Mouse (Mus musculus) ZHBTc4 (cell line): Measurements from ENCODE around the gene Phactr2.

Source experiments
- DNase-seq: peaks from one replicate; pipeline ENCODE4 v3.0.0-alpha.2; 2011; ENCODE audit warnings: low read depth, low spot score

Gene Phactr2

GRCm38 (mm10) chr10:13448283-13449045 is 25.7 kb downstream of the Phactr2 start:
- DNase-seq: no peak

GRCm38 (mm10) chr10:13446791-13447249 is 27.4 kb downstream of the Phactr2 start:
- DNase-seq: no peak

- DNase-seq: no peak
Observed at GRCm38 (mm10) chr10:13444257-13444656, 30.0 kb downstream of the Phactr2 start.

- no peak for DNase-seq
Observed at GRCm38 (mm10) chr10:13443647-13444046, 30.6 kb downstream of the Phactr2 start.

GRCm38 (mm10) chr10:13440292-13440691 is 33.9 kb downstream of the Phactr2 start:
- no peak for DNase-seq

GRCm38 (mm10) chr10:13438118-13438821 is 35.9 kb downstream of the Phactr2 start:
- no peak for DNase-seq

- DNase-seq: no peak
Observed at GRCm38 (mm10) chr10:13437011-13437410, 37.2 kb downstream of the Phactr2 start.

- DNase-seq: no peak
Observed at GRCm38 (mm10) chr10:13433016-13433415, 41.2 kb downstream of the Phactr2 start.

- no peak for DNase-seq
Observed at GRCm38 (mm10) chr10:13431641-13432540, 42.3 kb downstream of the Phactr2 start.

- peak; percentile 47 for DNase-seq
Observed at GRCm38 (mm10) chr10:13429766-13430165, 44.4 kb downstream of the Phactr2 start.

- DNase-seq: no peak
Observed at GRCm38 (mm10) chr10:13429240-13429639, 45.0 kb downstream of the Phactr2 start.

GRCm38 (mm10) chr10:13428536-13428935 is 45.7 kb downstream of the Phactr2 start:
- DNase-seq: no peak

- no peak for DNase-seq
Observed at GRCm38 (mm10) chr10:13427599-13427998, 46.6 kb downstream of the Phactr2 start.

GRCm38 (mm10) chr10:13425198-13425597 is 49.0 kb downstream of the Phactr2 start:
- no peak for DNase-seq

GRCm38 (mm10) chr10:13424508-13424907 is 49.7 kb downstream of the Phactr2 start:
- DNase-seq: no peak

- DNase-seq: no peak
Observed at GRCm38 (mm10) chr10:13424015-13424414, 50.2 kb downstream of the Phactr2 start.

GRCm38 (mm10) chr10:13422121-13422520 is 52.1 kb downstream of the Phactr2 start:
- no peak for DNase-seq

- DNase-seq: no peak
Observed at GRCm38 (mm10) chr10:13419246-13419645, 55.0 kb downstream of the Phactr2 start.

- no peak for DNase-seq
Observed at GRCm38 (mm10) chr10:13415489-13416104, 58.6 kb downstream of the Phactr2 start.

- DNase-seq: no peak
Observed at GRCm38 (mm10) chr10:13412202-13412923, 61.8 kb downstream of the Phactr2 start.

- no peak for DNase-seq
Observed at GRCm38 (mm10) chr10:13411056-13411455, 63.2 kb downstream of the Phactr2 start.
